Mouse (Mus musculus): Measurements from ENCODE around the gene Cd52. TPM values are rescaled to one million over a fixed set of nuclear protein-coding genes. Genes with fewer than 3 reads are reported as not detected.

The Cd52 gene
- polyA plus RNA-seq, 1 experiment from 2014 or later = 20.3 TPM

DNA sequence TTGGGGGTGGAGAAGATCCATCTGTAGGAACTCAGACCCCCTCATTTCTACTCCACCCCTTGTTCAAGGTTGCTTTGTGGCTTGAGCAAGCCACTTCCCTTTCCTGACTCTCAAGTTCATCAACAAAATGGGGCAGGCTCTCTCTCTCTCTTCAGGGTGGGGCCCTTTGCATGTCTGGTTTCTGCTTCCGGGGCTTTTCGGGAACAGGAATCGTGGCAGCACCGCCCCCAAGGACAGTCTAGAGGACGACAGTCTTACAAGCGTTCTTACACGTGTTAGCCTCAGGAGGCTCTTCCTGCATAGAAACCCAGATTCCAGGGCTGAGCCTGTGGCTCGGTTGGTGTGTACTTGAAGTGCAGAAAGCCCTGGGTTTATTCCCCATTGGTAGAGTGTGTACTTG, 22.1 kb upstream of the Cd52 start:
- 73% methylated on average over 8 of the region's 8 CpGs for WGBS

GRCm38 (mm10) chr4:134116501-134116900, 21.6 kb upstream of the Cd52 start:
- no peaks in the 10 kb centered on the region for H3K9me3 ChIP-seq (ENCODE audit: control insufficient read depth, low read length)
- ATAC-seq (ENCODE audit: low FRiP score, low TSS enrichment) = no peak
- TF ChIP-seq CTCF (IDR thresholded peaks at IDR 0.05; ENCODE audit: low read depth) (no peak), EP300 (optimal IDR thresholded peaks at IDR 0.05) (no peak)
- no peaks in the 10 kb centered on the region for H3K27me3 ChIP-seq (ENCODE audit: control insufficient read depth, insufficient read depth, low read length)
- no peak overlapping the region for H3K9ac ChIP-seq (ENCODE audit: low read length)
- H3K4me1 ChIP-seq (replicated peaks; ENCODE audit: control insufficient read depth, insufficient read depth) = no peaks in the 10 kb centered on the region
- no peak overlapping the region for H3K4me3 ChIP-seq (ENCODE audit: low read depth, low read length)
- 66% methylated on average over 2 of the region's 2 CpGs for WGBS
- no peak overlapping the region for H3K27ac ChIP-seq (replicated peaks)
- no peak for DNase-seq (ENCODE audit: low spot score)
- H3K36me3 ChIP-seq (ENCODE audit: control insufficient read depth, insufficient read depth, low read length) = no peaks in the 10 kb centered on the region
- no peak overlapping the region for H3K4me2 ChIP-seq (replicated peaks; ENCODE audit: low read depth)

More for the DNA sequence above, 22.1 kb upstream of the Cd52 start:
- H3K36me3 ChIP-seq (ENCODE audit: control insufficient read depth, insufficient read depth, low read length) = no peaks in the 10 kb centered on the region
- H3K4me1 ChIP-seq (replicated peaks; ENCODE audit: control insufficient read depth, insufficient read depth) = no peaks in the 10 kb centered on the region
- no peak for DNase-seq (ENCODE audit: low spot score)
- no peak overlapping the region for H3K4me3 ChIP-seq (ENCODE audit: low read depth, low read length)
- no peak overlapping the region for H3K27ac ChIP-seq (replicated peaks)
- no peak overlapping the region for H3K4me2 ChIP-seq (replicated peaks; ENCODE audit: low read depth)
- H3K9me3 ChIP-seq (ENCODE audit: control insufficient read depth, low read length) = no peaks in the 10 kb centered on the region
- no peak for TF ChIP-seq CTCF (IDR thresholded peaks at IDR 0.05; ENCODE audit: low read depth)
- no peaks in the 10 kb centered on the region for H3K27me3 ChIP-seq (ENCODE audit: control insufficient read depth, insufficient read depth, low read length)
- ATAC-seq (ENCODE audit: low FRiP score, low TSS enrichment) = no peak
- H3K9ac ChIP-seq (ENCODE audit: low read length) = no peak overlapping the region

DNA sequence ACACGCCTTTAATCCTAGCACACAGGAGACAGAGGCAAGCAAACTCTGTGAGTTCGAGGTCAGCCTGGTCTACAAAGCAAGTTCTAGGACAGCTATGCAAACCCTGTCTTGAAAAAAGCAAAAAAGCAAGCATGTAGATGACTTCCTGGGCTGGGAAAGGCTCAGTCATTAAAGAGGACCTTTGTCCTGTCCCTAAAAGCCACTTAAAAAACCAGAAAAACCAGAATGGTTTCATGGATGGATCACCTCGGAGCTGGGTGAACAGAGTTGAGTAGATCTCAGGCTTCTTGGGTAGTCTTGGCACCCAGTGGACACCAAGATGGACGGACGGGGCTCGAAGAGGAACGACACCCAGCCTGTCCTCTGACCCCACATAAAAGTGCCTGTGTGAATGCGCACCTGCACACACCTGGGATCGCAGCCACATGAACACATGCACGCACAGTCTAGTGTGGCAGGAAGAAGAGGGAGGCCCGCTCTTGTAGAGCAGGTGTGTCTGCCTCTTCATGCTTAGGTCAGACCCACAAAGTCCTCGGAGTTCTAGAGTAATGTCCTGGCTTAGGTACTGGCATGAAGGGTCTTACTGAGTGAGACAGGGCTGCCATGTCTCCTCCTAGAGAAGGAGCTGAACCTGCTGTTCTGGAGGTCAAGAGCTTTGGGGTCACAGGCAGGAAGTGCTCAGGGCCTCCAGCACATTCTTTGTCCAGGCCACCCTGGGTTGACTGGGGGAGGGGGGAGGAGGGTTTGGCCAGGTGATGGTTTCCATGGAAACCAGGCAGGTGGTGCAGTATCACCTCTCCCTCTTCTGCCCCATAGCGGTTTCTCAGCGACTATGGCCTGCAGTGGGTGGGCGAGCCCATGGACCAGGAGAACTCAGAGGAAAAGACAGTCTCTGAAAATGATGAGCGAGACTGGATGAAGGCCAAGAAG, 20.6 kb upstream of the Cd52 start:
- Histone ChIP-seq H3K27ac (replicated peaks) (no peak overlapping the region), H3K4me3 (ENCODE audit: low read depth, low read length) (no peak overlapping the region), H3K9ac (ENCODE audit: low read length) (no peak overlapping the region), H3K4me2 (replicated peaks; ENCODE audit: low read depth) (no peak overlapping the region), H3K9me3 (ENCODE audit: control insufficient read depth, low read length) (no peaks in the 10 kb centered on the region), H3K27me3 (ENCODE audit: control insufficient read depth, insufficient read depth, low read length) (no peaks in the 10 kb centered on the region), H3K4me1 (replicated peaks; ENCODE audit: control insufficient read depth, insufficient read depth) (no peaks in the 10 kb centered on the region), H3K36me3 (ENCODE audit: control insufficient read depth, insufficient read depth, low read length) (no peaks in the 10 kb centered on the region)
- 74% methylated on average over 16 of the region's 16 CpGs for WGBS
- TF ChIP-seq EP300 (optimal IDR thresholded peaks at IDR 0.05) (no peak), CTCF (IDR thresholded peaks at IDR 0.05; ENCODE audit: low read depth) (no peak)
- no peak for DNase-seq (ENCODE audit: low spot score)
- ATAC-seq (ENCODE audit: low FRiP score, low TSS enrichment) = no peak

DNA sequence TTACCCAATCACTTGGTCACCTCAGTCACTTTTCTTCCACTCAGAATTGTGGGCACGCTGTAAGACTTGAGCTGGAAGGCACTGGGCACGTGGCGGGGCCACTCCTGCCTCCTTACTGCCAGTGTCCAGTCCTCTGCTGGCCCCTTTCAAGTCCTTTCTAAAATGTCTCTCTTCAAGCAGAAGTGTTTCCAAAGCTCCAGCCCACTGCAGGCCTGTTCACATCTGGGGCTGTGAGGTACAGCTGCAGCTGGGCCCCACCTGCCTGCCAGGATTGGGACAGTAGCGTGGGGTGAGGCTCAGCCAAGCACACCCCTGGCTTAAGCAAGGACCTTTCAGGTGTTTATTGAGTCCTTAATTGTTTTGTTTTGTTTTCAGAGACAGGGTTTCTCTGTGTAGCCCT, 19.2 kb upstream of the Cd52 start:
- no peak for ATAC-seq (ENCODE audit: low FRiP score, low TSS enrichment)
- Histone ChIP-seq H3K4me3 (ENCODE audit: low read depth, low read length) (no peak overlapping the region), H3K9ac (ENCODE audit: low read length) (no peak overlapping the region), H3K4me2 (replicated peaks; ENCODE audit: low read depth) (no peak overlapping the region), H3K36me3 (ENCODE audit: control insufficient read depth, insufficient read depth, low read length) (no peaks in the 10 kb centered on the region), H3K27ac (replicated peaks) (no peak overlapping the region), H3K9me3 (ENCODE audit: control insufficient read depth, low read length) (no peaks in the 10 kb centered on the region), H3K27me3 (ENCODE audit: control insufficient read depth, insufficient read depth, low read length) (no peaks in the 10 kb centered on the region), H3K4me1 (replicated peaks; ENCODE audit: control insufficient read depth, insufficient read depth) (no peaks in the 10 kb centered on the region)
- 91% methylated on average over 4 of the region's 4 CpGs for WGBS
- DNase-seq (ENCODE audit: low spot score) = no peak
- TF ChIP-seq CTCF (IDR thresholded peaks at IDR 0.05; ENCODE audit: low read depth) (no peak), EP300 (optimal IDR thresholded peaks at IDR 0.05) (no peak)

DNA sequence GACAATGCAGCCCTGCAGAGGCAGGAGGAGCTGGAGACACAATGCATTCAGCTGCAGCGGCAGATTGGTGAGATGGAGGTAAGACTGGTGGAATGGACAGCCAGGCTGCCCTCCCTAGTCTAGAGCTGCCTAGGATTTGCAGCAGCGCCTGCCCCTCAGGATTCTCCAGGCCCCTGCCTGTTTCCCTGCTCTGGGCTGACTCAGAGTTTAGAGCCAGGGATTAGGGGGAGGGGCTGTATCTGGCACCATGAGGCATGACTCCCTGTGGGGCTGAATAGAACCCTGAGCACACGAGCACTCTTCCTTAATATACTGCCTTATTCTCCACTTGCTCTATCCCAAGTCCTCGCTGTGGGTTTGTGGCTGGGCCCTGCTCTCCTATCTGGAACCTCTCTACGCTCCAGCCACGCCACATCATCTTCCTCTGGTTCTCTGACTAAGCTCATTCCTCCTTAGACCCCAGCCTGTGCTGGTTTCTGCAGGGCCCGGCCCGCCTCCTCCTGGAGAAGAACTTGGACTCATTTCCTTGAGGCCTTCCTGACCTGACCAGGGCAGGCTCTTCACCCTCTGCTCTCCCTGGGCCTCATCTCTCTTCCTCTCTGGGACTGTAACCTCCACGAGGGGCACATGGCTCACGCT, 18.6 kb upstream of the Cd52 start:
- Histone ChIP-seq H3K27me3 (ENCODE audit: control insufficient read depth, insufficient read depth, low read length) (no peaks in the 10 kb centered on the region), H3K9me3 (ENCODE audit: control insufficient read depth, low read length) (no peaks in the 10 kb centered on the region), H3K36me3 (ENCODE audit: control insufficient read depth, insufficient read depth, low read length) (no peaks in the 10 kb centered on the region), H3K27ac (replicated peaks) (no peak overlapping the region), H3K4me1 (replicated peaks; ENCODE audit: control insufficient read depth, insufficient read depth) (no peaks in the 10 kb centered on the region), H3K9ac (ENCODE audit: low read length) (no peak overlapping the region), H3K4me2 (replicated peaks; ENCODE audit: low read depth) (no peak overlapping the region), H3K4me3 (ENCODE audit: low read depth, low read length) (no peak overlapping the region)
- ATAC-seq (ENCODE audit: low FRiP score, low TSS enrichment) = no peak
- no peak for DNase-seq (ENCODE audit: low spot score)
- TF ChIP-seq CTCF (IDR thresholded peaks at IDR 0.05; ENCODE audit: low read depth) = no peak
- TF ChIP-seq EP300 (optimal IDR thresholded peaks at IDR 0.05) = no peak
- 63% methylated on average over 10 of the region's 10 CpGs for WGBS

GRCm38 (mm10) chr4:134112403-134112802, 17.5 kb upstream of the Cd52 start:
- Histone ChIP-seq H3K27me3 (ENCODE audit: control insufficient read depth, insufficient read depth, low read length) (no peaks in the 10 kb centered on the region), H3K4me2 (replicated peaks; ENCODE audit: low read depth) (no peak overlapping the region), H3K4me1 (replicated peaks; ENCODE audit: control insufficient read depth, insufficient read depth) (no peaks in the 10 kb centered on the region), H3K4me3 (ENCODE audit: low read depth, low read length) (no peak overlapping the region), H3K9me3 (ENCODE audit: control insufficient read depth, low read length) (no peaks in the 10 kb centered on the region), H3K36me3 (ENCODE audit: control insufficient read depth, insufficient read depth, low read length) (no peaks in the 10 kb centered on the region), H3K27ac (replicated peaks) (no peak overlapping the region), H3K9ac (ENCODE audit: low read length) (no peak overlapping the region)
- DNase-seq (ENCODE audit: low spot score) (no peak), ATAC-seq (ENCODE audit: low FRiP score, low TSS enrichment) (no peak)
- 52% methylated on average over 6 of the region's 6 CpGs for WGBS
- TF ChIP-seq CTCF (IDR thresholded peaks at IDR 0.05; ENCODE audit: low read depth) (no peak), EP300 (optimal IDR thresholded peaks at IDR 0.05) (no peak)

All from stomach, postnatal 0 days (tissue).